Mouse (Mus musculus) hindbrain, embryonic 13.5 days (tissue): Measurements from ENCODE around the gene Pomc. TPM values are rescaled to one million over a fixed set of nuclear protein-coding genes. Genes with fewer than 3 reads are reported as not detected.

ENCODE experiments used
- ATAC-seq: fragments of 200-750 bp; cut with Nextera tagmentation; 2 replicates; pipeline ENCODE4 v1.8.0; 2017; ENCODE audit warnings: moderate TSS enrichment; ENCODE audit not compliant: low FRiP score
- H3K27ac ChIP-seq: fragments of 300-500 bp; sonication (generic); 2 replicates; pipeline ENCODE4 v1.5.1; 2015; ENCODE audit warnings: inconsistent platforms, mild to moderate bottlenecking, moderate library complexity
- H3K27me3 ChIP-seq: fragments of 300-500 bp; sonication (generic); 2 replicates; pipeline ENCODE4 v1.6.1; 2015; ENCODE audit warnings: mild to moderate bottlenecking, inconsistent platforms
- H3K36me3 ChIP-seq: fragments of 300-500 bp; sonication (generic); 2 replicates; pipeline ENCODE4 v1.6.1; 2015; ENCODE audit warnings: mild to moderate bottlenecking, inconsistent platforms
- H3K4me1 ChIP-seq: fragments of 300-500 bp; sonication (generic); replicated peaks from 2 replicates; pipeline ENCODE4 v1.6.1; 2015; ENCODE audit warnings: inconsistent platforms
- H3K4me2 ChIP-seq: fragments of 300-500 bp; sonication (generic); 2 replicates; pipeline ENCODE4 v1.6.1; 2015; ENCODE audit warnings: inconsistent platforms, mild to moderate bottlenecking, moderate library complexity
- H3K4me3 ChIP-seq: fragments of 300-500 bp; sonication (generic); 2 replicates; pipeline ENCODE4 v1.5.1; 2015; ENCODE audit warnings: mild to moderate bottlenecking, inconsistent platforms
- H3K9ac ChIP-seq: fragments of 300-500 bp; sonication (generic); 2 replicates; pipeline ENCODE4 v1.6.1; 2015; ENCODE audit warnings: mild to moderate bottlenecking, inconsistent platforms
- H3K9me3 ChIP-seq: fragments of 300-500 bp; sonication (generic); 2 replicates; pipeline ENCODE4 v1.6.1; 2016; ENCODE audit warnings: inconsistent platforms
- WGBS: fragments of 180-500 bp; shearing (Covaris S2); methylation state at CpG from one replicate; pipeline ENCODE4 v1.1.7; 2015; 5-methylcytosine and 5-hydroxymethylcytosine counted together
- polyA plus RNA-seq: library from polyadenylated mRNA; unstranded; fragments of >200 nt; fragmentation: Nextera tagmentation; extraction: Ambion mirVana; gene quantifications from 2 replicates; pipeline ENCODE4 v1.2.1, GENCODE M21; 2015

Gene Pomc
- polyA plus RNA-seq, 1 experiment from 2014 or later: 3.6 TPM

- Histone ChIP-seq H3K4me3 (no peak overlapping the region), H3K9ac (0 out of 2 replicates have a peak overlapping the region, but pooled peaks have one; percentile 20), H3K4me1 (peaks cover 49% of the 10 kb centered on the region), H3K27me3 (no peaks in the 10 kb centered on the region), H3K4me2 (no peak overlapping the region), H3K36me3 (peaks cover 4% of the 10 kb centered on the region; the same call in 1 of the 2 replicates), H3K9me3 (no peaks in the 10 kb centered on the region), H3K27ac (0 out of 2 replicates have a peak overlapping the region, but pooled peaks have one; percentile 36)
- no peak for ATAC-seq
- 59% methylated on average over 4 of the region's 4 CpGs for WGBS
Observed at GRCm38 (mm10) chr12:4007766-4008165, 53.0 kb downstream of the Pomc start.

- no peaks in the 10 kb centered on the region for H3K27me3 ChIP-seq
- 0 out of 2 replicates have a peak overlapping the region, but pooled peaks have one; percentile 10 for H3K4me2 ChIP-seq
- no peak overlapping the region for H3K9ac ChIP-seq
- peaks cover 4% of the 10 kb centered on the region; the same call in 1 of the 2 replicates for H3K36me3 ChIP-seq
- 53% methylated on average over 12 of the region's 12 CpGs for WGBS
- peak overlapping the region; percentile 67 for H3K27ac ChIP-seq
- peaks cover 49% of the 10 kb centered on the region for H3K4me1 ChIP-seq
- no peaks in the 10 kb centered on the region for H3K9me3 ChIP-seq
- ATAC-seq: peak; percentile 33; the same call in 1 of the 2 replicates
- H3K4me3 ChIP-seq: no peak overlapping the region
Observed at GRCm38 (mm10) chr12:4008731-4009130, 54.0 kb downstream of the Pomc start.

Other genes with a start within 250 kb of the Pomc start
- 126 and 132 TPM in 2 replicates for gene Dnmt3a, start 148.9 kb upstream of the Pomc start, polyA plus RNA-seq
- 36.2 and 38.2 TPM in 2 replicates for gene Efr3b, start 84.0 kb downstream of the Pomc start, polyA plus RNA-seq
- 14.7 and 14.8 TPM in 2 replicates for gene Dnajc27, start 127.6 kb downstream of the Pomc start, polyA plus RNA-seq
- gene Adcy3, start 178.2 kb downstream of the Pomc start, polyA plus RNA-seq: 7.0 and 7.1 TPM in 2 replicates